Mouse (Mus musculus) CH12F3 (cell line): ENCODE data around the gene Kif26a.

Experiments used
- in situ Hi-C: fragments of 300-500 bp; cut with MboI; formaldehyde crosslinking; loops from 2 replicates; pipeline ENCODE4 v1.14.3; 2020; ENCODE audit warnings: low sequenced_read_pairs

The Kif26a gene

GRCm38 (mm10) chr12:112130161-112130860 is 15.7 kb upstream of the Kif26a start:
- in situ Hi-C loops, result no loop called here

GRCm38 (mm10) chr12:112130957-112131356 is 15.1 kb upstream of the Kif26a start:
- in situ Hi-C loops, result no loop called here

- in situ Hi-C loops, result no loop called here
These were observed 5.8 kb upstream of the Kif26a start for GRCm38 (mm10) chr12:112140231-112140630.

GRCm38 (mm10) chr12:112140745-112141144 is 5.3 kb upstream of the Kif26a start:
- in situ Hi-C loops, result no loop called here

GRCm38 (mm10) chr12:112141300-112141699 is 4.7 kb upstream of the Kif26a start:
- in situ Hi-C loops, result no loop called here

- in situ Hi-C loops, result no loop called here
These were observed 2.7 kb upstream of the Kif26a start for GRCm38 (mm10) chr12:112143116-112143832.

- in situ Hi-C loops, result no loop called here
These were observed 2.2 kb upstream of the Kif26a start for GRCm38 (mm10) chr12:112143833-112144201.

GRCm38 (mm10) chr12:112144377-112145115 is 1.5 kb upstream of the Kif26a start:
- in situ Hi-C loops, result no loop called here

- in situ Hi-C loops, result no loop called here
These were observed 665 bp upstream of the Kif26a start for GRCm38 (mm10) chr12:112145211-112145874.

GRCm38 (mm10) chr12:112147365-112147764 is 1.4 kb downstream of the Kif26a start:
- in situ Hi-C loops, result no loop called here

GRCm38 (mm10) chr12:112150011-112150410 is 4.0 kb downstream of the Kif26a start:
- in situ Hi-C loops, result no loop called here

GRCm38 (mm10) chr12:112151244-112151979 is 5.4 kb downstream of the Kif26a start:
- in situ Hi-C loops, result no loop called here

- in situ Hi-C loops, result no loop called here
These were observed 6.0 kb downstream of the Kif26a start for GRCm38 (mm10) chr12:112151980-112152362.

- in situ Hi-C loops, result no loop called here
These were observed 7.6 kb downstream of the Kif26a start for GRCm38 (mm10) chr12:112153597-112153996.

- in situ Hi-C loops, result no loop called here
These were observed 8.5 kb downstream of the Kif26a start for GRCm38 (mm10) chr12:112154476-112154875.

GRCm38 (mm10) chr12:112155218-112156051 is 9.4 kb downstream of the Kif26a start:
- in situ Hi-C loops, result no loop called here

- in situ Hi-C loops, result no loop called here
These were observed 10.8 kb downstream of the Kif26a start for GRCm38 (mm10) chr12:112156804-112157203.

GRCm38 (mm10) chr12:112158246-112158645 is 12.2 kb downstream of the Kif26a start:
- in situ Hi-C loops, result no loop called here

- in situ Hi-C loops, result no loop called here
These were observed 12.8 kb downstream of the Kif26a start for GRCm38 (mm10) chr12:112158784-112159183.
